Mouse (Mus musculus): Measurements from ENCODE around the gene Synj2.

Synj2 gene

DNA sequence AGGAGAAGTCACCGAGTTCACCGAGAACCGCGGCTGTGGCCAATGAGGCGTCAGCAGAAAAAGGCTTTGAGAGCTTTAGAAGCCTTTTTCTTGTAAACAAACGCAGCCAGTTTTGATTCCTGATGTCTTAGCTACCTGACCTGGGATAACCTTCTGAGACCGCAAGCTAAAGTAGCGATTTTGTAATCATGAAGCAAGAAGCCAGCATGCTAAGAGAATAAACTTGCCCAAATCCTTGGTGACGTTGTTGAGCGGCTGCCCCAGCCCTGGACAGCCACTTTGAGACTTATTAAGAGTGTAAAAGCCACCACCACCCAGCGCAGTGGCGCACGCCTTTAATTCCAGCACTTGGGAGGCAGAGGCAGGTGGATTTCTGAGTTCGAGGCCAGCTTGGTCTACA, 4.8 kb upstream of the Synj2 start:
- no peak for DNase-seq

DNA sequence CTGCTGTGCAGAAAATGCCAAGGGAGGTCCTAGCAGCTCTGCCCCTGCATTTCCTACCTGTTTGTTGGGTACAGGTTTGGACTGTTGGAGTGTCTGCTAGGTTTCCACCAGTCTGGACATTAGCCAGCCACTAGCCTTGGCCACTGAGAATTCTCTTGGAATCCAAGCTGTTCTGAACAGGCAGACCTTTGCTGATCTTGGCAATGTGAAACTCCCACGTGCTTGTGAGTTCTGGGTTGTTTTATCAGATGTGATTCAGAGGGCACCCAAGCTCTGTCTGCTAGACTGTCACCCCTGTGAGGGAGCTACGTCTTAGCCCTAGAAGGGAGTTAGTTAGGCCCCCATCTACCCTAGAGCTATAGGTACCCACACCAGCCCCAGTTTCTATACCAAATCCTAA, 3.6 kb upstream of the Synj2 start:
- DNase-seq, result peak; percentile 44 to 53

DNA sequence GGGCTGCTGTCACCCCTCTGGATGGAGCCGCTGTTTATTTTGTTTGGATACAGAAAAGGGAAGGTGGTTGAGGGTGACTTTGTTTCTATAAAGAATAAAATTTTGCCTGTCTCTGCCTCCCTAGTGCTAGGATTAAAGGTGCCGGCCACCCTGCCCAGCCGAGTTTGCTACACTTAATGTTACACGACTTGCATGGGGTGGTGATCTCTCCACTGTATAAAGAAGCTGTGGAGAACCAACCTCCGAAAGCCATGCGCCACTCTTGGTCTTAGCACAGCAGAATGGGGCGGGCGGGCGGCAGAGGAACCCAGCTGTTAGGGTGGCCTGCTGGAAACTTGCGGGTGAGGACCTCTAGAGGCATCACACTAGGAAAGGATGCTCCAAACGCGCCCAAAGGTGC, 1.2 kb upstream of the Synj2 start:
- DNase-seq, result no peak

DNA sequence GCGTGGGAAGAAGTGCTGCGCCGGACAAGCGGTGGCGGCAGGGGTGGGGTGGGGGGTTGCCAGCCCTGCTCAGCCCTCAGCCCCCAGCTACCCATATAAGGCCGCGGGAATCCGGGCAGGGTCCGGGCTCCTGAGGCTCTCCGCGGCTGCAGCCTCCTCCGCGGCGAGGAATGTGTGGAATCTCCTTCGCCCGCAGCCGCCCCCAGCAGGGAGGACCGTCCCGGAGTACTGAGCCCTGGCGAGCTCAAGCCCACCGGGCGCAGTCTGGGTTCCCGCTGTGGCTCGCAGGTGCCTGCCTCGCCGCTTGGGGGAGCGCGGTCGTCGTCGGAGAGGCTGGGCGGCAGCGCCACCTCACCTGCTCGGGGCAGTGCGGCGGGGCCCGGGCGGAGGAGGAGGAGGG, 288 bp upstream of the Synj2 start:
- DNase-seq, result peak; percentile 62 to 77

DNA sequence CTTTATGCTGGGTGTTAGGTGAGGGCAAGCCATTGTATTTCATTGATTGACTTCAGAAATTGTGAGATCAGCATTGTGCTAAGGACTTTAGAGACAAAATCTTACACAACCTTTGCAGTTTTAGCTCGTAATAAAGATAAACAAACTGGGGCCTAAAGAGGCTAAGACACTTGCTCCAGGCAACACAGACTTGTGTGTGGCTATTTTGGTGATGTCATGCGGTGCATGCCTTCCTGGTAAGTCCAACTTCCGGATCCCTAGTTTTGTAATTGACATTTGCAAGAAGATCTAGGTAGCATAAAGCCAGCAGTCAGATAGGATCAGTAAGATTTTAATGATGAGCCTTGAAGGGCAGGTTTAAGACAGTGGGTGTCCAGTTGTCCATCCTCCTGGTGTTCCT, 1.1 kb downstream of the Synj2 start:
- DNase-seq, result no peak

DNA sequence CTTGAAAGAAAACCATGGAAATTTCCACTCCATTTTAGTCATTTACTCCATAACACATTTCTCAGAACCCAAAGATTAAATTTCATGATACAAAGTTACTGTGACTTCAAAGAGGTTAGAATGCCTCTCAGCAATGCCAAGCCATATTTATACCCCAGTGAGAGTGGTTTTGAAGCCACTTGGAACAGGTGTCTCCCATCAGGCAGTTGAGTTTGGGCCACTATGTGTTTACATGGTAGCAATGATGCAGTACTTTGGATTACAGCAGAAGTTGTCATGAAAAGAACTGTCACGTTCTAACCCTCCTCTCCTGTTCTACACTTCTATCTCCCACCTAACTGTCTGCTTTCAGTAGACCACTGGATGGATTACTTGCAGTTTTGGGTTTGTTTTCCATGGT, 2.0 kb downstream of the Synj2 start:
- DNase-seq, result no peak

DNA sequence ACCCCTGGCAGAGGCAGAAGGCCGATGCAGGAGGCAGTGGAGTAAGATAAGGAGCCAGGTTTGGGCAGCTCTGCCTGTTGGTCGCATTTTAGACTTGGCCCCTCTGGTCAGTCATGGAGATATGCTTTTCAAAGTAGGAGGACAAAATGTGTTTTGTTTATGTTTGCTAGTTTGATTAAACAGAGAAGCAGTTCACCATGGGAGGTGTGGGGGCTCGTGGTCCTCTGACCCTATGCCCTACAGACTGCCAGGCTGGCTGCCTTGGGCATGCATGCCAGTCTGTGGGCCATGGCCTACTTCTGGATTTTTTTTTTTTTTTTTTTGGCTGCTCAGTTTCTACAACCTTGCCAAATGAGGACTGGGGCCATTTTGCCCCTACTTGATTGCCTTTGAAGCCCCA, 6.0 kb downstream of the Synj2 start:
- DNase-seq, result no peak

DNA sequence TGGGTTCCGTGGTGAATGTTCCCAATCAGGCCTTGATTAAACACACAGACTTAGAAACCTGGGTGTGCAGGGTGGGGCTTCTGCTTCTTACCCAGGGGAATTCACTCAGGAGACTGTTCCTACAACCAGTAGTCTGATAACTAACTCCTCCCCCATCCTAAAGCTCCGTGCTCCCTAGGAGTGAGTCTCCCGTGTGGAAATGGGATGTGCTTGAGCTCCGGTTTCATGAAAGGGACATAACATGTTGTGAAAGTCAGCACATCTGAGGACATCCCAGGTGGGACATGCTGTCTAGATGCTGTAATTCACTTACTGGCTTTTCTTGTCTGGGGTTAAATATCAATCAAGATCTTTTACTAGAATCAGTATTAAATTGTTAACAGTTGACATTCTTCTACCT, 11.4 kb downstream of the Synj2 start:
- no peak for DNase-seq

DNA sequence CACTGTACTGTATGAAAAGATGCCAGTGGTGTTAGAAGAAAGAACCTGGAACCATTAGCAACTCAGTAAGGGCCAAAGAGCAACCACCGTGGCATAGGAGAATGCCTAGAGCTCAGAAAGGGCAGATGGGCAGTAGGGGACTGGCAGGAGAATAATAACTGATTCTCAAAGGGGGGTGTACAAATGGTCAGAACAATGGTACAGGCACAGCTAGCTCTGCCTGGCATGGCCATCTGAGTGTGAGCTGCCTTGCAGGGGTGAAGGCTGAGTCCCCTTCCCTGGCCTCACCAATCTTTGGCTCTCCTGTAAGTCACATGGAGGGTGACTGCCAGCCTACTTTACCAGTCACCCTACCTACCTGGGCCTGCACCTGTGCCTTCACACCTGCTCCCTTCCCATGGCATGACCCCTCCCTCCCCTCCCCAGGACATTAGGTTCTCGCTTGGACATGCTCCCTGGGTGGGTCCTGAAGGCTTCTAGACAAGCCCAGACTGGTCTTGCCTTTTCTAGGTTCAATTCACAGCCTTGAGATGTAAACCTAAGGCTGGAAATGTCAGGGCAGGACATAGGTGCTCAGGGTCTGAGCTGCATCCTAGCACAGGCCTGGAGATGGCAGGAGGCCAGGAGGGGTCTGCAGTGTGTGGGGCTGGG, 15.4 kb downstream of the Synj2 start:
- DNase-seq, result no peak

DNA sequence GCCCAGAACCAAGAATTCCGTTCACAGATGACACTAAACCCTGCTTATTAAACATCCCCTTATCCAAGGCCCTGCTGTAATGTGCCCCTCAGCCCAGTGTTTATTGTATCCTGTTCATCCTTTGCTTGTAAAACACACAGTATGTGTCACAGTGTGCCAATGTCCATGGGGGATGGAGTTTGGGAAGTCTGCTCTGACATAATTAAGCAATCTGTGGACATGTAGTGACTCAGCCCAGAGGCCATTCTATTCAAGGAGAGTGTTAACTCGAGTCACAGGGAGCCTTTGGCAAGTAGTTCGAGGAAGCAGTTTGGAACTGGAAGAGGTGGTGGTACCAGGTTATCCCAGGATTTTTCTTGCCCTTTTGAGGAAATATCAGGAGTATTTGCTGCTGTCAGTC, 16.0 kb downstream of the Synj2 start:
- no peak for DNase-seq

DNA sequence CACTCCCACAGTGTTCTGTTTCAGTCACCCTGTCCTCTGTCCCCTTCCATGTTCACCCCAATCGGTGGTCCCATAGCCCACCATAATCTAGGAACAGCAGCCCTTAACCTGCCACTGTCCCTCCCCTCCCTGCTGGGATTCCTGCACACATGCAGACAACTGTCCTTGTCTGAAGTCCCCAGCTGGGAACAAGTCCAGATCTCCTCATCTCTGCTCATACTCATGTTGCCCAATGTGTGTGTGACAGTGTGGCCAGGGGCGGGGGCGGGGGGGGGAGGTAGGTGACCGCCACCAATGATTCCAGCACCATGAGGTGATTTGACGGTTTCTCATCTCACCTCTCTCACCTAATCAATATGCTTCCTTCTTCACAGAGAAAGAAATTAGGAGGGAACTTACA, 17.1 kb downstream of the Synj2 start:
- no peak for DNase-seq

DNA sequence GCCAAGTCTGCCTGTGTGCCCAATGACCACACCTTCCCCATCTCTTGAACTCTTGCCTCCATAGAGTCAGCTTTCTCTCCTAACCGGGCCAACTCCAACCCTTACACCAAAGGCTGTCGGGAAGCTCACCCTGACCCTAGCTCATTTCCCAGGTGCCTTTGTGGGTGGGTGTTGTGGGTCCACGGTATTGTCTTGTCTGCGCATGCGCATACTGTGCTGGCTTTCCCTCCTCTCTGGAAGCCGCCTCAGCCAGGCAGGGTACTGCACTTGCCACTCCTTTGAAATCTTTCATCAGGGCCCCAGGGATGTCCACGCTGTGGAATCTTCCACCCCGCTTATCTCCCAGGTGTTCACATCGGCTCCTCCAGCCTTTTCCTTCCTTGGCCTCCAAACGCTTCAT, 17.6 kb downstream of the Synj2 start:
- no peak for DNase-seq

DNA sequence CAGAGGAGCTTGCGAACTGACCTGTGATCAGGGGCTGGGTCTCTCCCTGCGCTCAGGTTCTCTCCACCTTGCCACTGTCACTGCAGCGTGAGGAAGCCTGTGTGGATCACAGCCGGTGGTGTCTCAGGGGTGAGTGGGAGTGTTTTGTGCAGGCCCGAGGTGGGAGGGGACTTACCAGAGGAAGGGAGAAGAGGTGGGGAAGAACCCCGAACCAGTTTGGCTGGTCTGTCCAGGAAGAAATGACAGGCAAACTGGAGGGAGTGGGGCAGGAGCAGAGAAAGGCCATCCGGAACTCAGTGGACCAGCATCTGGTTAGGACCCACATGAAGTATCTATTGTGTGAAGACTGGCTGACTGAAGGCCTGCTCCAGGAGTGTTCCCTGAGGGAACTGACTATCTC, 18.0 kb downstream of the Synj2 start:
- no peak for DNase-seq

DNA sequence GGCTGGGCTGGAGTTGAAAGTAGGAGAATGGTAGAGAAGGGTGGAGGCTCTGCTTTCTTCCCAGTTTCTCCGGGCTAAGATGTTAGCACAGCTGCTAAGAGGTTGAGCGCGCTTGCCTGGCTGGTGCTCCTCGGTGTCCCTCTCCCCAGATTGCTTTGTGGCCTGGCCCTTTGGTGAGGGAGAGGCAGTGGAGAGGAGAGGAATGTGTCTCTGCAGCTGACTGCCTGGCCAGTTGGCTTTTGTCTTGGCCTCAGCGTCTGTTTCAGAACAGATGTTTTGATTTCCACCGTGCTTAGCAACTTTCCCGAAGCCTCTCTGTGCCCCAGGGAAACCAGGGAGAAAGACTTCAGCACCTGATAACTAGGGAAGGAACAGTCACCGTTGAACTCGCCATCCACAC, 18.7 kb downstream of the Synj2 start:
- DNase-seq, result no peak

DNA sequence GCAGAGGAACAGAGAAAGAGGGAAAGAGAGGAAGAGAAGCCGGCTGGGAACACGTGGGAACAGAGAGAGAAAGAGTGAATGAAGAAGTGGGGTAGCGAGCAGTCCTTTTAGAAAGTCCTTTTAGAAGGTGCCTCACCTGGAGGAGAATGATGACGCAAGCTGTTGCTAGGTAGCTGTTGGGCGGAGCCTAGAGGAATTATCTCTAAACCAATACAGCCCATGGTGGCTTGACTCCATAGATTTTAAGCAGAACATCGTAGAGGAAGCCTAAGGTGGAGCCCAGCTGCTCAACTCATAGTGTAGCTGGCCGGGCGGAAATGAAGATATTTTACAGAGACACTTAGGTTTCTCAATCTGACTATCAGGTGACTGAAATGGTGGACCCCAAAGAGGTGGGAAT, 22.7 kb downstream of the Synj2 start:
- DNase-seq, result no peak

DNA sequence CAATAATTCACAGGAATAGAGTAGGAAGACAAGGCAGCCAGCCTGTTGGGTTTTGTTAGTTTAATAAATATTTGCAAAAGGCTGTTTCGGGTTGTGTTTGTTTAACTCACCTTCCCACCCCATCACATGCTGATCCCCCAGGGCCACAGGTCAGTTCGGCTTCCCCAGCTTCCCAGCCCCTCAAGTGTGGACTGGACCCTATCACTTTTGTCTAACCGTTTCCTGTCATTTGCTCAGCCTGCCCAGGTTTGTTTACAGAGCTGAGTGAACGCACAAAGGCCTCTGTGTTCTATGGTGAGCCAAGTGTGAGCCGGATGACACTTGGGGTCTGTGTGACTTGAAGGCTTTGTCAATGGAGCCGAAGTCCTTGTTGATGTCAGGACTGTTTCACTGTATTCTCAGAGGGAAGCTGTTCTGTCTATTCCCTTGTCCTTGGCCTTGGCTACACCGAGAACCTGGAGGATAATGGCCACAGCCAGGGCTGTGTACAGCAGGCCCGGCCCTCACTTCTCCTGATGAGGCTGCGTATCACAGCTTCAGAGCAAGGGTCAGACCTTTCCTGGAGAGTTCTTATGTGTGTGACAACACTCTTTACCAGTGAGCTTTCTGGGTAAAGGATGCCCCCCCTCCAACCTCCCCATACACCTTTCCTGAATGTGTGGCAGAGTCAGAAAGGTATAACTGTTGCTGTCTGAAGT, 24.2 kb downstream of the Synj2 start:
- no peak for DNase-seq

DNA sequence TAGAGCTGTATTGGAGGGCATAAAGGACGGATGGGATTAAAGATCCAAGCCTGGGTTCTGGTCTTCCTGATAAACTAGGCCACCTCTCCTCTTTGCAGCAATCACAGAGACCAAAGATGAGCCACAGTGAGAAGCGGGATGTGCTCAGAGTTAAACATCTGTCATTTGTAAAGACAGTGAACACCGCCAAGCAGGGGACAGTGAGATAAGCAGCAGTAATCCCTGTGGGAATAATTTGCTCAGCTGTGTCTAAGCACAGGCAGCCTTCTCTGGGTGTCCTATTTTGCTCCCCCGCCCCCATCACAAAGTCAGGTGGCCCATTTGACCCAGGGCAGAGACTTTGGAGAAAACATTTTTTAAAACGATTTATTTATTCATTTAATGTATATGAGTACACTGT, 25.6 kb downstream of the Synj2 start:
- DNase-seq, result no peak

DNA sequence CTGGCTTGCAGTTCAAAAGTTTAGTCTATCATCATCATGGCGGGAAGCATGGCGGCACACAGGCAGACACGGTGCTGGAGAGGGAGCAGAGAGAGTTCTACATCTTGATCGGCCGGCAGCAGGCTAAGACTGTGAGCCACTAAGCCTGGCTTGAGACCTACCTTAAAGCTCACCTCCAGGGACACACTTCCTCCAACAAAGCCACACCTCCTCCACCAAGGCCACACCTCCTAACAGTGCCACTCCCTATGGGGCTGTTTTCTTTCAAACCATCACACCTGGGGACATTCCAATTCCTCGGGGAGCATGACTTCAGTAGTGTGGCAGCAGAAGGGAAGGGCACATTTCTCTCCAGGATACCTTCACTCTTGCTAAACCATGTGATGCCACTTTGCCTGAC, 27.5 kb downstream of the Synj2 start:
- no peak for DNase-seq

DNA sequence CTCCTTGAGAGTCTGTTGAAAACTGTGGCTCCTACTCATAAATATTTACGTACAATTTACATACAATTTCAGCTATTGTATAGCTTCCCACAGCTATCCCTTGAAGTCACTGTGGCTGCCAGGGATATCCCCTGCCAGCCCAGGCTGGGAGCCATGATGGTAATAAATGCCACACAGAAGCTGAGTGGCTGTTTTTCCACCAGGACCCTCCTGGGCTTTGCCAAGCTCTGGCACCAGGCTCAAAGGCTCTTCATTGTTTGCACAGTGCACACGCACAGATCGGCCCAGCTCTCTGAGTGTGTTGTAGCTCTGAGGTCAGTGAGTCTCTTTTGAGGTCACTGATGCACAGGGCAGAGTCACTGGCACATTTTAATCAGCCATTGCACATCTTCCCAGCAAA, 28.2 kb downstream of the Synj2 start:
- DNase-seq, result no peak

DNA sequence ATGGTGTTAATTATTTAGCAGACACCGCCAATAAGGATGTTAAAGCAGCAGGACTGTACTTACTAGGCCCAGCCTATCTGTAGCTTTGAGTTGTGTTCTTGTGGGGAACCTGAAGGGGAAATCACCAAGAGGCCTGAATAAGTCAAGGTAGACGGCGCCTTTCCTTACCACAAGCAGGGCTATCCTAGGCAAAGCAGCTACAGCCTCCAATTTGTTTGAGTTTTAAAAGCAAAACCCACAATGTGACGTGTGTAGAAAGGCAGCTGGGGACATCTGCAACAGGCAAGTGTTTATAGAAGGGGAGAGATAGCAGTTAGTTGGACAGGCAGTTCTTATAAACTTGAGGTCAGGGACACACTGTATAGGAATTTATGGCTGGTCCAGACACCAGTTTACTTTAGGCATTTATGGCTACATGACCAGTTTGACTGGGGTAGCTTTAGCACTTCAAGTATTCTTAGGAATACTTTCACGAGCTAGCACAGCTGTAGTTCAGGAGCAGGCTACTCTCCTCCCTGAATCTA, 29.3 kb downstream of the Synj2 start:
- DNase-seq, result no peak

DNA sequence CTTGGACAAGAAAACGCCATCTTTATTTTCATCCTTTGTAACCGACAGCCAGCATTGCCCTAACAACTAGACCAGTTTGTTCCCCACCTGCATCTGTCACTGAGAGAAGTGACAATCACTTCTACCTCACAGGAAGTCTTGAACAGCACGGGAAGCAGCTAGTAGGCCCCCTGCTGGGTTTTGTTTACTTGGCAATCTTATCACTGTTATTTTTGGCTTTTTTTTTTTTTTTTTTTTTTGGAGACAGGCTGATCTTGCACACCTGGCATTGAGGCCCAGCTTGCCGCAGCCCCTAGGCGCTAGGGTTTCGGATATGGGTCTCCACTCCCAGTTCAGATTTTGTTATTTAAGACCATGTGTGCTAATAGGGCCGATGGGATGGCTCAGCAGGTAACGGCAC, 32.5 kb downstream of the Synj2 start:
- no peak for DNase-seq

DNA sequence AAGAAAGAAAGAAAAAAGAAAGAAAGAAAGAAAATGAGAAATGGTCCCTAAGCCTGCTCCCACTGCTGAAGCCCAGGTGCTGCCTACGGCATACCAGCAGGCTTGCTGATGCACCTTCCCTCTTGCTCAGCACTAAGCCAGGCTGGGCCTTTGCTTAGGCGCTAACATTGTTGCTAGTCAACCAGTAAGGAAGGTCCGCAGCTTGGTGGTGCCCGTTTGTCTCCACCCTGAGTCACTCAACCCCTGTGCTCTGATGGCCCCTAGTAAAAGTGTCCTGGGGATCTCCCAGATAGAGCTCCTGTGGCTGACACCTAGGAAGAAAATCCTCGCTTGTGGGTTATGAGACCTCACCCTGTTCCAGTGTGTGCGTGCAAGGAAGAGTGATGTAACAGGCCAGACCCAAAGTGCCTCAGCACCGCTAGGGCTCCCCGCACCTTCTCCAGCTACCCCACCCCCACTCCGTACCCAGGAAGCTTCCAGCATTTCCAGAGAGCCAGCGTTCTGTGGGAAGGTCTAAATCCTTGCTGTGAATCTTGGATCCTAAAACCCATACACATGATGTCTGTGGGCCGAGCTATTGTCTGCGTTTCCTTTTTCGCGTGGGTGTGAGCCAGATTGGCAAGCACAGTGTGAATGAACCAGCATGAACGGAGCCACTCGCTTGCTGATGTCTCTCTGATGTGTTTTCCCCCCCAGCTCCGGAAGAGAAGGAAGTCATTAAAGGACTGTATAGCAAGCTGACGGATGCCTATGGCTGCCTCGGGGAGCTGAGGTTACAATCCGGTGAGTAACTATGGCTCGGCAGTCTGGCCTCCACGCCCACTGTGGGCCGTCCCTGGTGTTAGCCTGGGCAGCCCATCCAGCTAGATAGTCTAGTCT, 34.3 kb downstream of the Synj2 start:
- peak; percentile 40 to 52 for DNase-seq

DNA sequence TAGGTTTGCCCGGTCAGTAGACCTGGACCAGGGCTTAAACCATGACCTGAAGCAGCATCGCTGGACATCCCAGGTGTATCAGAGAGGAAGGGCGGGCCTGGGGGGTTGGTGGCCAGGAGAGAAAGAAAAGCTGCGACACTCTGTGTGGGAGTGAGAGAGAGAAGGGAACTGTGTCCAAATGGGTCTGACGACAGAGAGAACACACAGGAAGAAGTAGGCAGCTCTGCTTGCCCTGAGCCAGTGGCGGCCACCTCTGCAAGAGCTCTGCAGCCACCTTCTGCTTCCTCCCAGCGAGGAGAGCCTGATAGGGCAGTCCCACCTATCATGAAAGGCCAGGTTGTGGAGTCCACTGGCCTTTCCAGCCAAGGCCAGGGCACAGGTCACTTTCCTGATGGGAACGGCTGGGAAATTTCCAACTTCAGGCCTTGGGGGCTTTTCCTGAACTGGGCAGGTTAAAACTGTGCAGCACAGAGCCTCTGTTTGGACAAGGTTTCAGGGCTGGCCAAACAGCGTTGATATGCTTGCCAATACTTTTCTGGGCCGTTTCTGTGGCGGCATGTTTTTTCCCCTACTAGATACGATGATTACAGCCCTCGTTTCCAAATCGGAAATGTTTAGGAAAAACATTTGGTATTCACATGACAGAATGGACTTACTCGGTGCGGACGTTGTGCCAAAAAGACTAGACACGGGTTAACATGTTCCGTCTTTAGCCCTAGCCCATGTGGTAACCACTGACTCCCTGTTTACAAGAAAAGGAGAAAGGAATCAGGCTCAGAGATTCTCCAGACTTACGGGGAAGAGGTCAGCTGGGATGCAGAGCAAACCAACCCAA, 35.4 kb downstream of the Synj2 start:
- peak in 1 of 2 experiments; percentile 3 for DNase-seq
